Mouse (Mus musculus) ES-CJ7 (cell line): ENCODE measurements at regions not wholly inside any gene's neighbourhood (a gene's known extent, or its start where the extent isn't known, plus 50 kb on each side); places are given as distances from the start of the nearest gene placed in this dataset.

Experiments used
- DNase-seq: peaks from one replicate; pipeline ENCODE4 v3.0.0; 2011; ENCODE audit warnings: low read depth, low spot score

DNA sequence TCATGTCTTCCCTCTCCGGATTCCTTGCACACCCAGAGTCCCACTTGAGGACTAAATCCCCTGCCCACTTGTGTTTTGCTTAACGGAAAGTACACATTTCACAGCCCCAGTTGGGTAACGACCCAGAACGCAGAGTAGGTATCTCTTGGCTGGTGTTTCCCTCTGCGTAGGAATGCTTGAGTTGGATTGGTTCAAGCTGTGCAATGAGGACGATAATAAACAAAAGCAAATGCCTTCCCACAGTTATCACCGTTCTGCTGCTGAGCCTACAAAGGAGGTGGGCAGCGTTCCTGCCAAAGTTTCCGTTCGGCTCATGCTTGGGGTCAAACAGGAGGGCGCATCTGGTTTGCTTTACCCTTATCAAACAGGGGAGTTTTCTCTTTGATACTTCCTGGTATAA lies 212.3 kb upstream of the Sfrp2 start:
- DNase-seq, result no peak

GRCm38 (mm10) chr3:83556788-83557515 lies 209.2 kb upstream of the Sfrp2 start:
- no peak for DNase-seq

DNA sequence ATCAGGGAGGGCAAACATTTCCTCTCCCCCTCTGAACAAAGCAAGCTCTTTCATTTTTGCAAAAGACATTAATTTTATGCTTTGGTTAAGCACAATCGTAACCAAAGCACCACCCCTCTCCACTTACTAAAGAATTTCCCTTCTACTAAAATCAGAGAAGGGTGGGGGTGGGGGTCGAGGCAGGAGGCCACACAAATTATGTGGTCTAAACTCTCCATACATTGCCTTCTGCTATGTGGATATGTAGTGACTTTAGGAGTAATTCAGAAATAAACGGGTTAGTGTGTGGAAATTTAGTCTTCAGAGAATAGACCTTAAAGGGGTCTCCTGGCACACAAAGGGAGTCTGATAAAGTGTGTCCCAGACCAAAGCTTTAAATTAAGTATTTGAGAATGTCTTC lies 204.1 kb upstream of the Sfrp2 start:
- DNase-seq, result no peak

- DNase-seq, result no peak
Observed at GRCm38 (mm10) chr3:83575526-83575925, 190.6 kb upstream of the Sfrp2 start.

- no peak for DNase-seq
Observed at GRCm38 (mm10) chr3:83576155-83576554, 190.0 kb upstream of the Sfrp2 start.

- no peak for DNase-seq
Observed at GRCm38 (mm10) chr3:83580766-83581165, 185.4 kb upstream of the Sfrp2 start.

DNA sequence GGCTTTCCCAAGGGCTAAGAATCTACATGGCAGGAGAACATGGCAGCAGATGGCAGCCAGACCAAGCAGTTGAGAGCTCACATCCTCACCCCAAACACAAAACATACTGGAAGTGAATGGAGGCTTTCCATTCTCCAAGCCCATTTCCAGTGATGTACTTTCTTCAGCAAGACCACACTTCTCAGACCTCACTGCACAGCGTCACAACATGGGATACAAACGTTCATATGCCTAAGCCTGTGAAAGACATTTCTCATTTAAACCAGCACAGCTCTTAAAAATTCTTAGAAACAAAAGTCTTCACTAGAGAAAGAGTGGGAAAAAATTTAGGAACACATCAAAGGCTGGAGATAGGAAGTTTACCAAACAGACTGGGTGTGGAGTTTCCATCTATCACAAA lies 183.9 kb upstream of the Sfrp2 start:
- DNase-seq, result no peak

- peak; percentile 80 for DNase-seq
Observed at GRCm38 (mm10) chr3:83583071-83583672, 182.9 kb upstream of the Sfrp2 start.

DNA sequence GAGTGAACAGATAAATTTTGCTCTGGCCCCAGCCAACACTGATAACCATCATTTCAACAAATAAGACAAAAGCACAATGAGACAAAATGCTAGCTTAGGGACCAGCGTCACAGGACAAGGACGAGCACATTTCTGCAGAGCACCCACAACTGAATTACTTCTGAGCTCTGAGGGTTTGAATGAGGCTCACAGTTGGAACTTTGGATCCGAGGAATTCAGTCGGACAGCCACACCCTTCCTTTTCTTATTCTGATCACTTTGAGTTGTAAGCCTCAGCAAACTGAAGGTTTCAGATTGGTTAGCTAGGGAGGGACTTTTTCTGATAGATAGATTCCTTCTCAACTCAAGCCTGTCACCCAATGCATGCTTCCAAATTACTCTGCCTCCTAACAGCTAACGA lies 180.0 kb upstream of the Sfrp2 start:
- DNase-seq, result peak; percentile 94

DNA sequence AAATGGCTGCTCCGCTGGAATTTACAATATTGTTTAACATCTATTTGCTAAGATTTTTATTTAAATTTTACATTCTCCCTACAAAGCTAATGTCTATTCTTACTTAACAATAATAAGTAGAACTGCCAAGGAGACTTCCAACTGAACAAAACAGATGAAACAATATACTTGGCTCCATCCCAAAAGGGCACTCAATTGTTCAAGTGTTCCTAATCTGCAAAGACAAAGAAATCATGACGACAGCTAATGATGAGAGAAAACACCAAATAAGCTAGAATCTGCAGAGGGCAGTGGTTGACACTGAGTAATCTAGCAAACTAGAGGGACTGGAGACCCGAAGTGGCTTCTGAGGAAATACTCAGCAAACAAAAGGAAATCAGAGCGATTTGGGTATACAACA lies 179.6 kb upstream of the Sfrp2 start:
- peak; percentile 35 for DNase-seq

DNA sequence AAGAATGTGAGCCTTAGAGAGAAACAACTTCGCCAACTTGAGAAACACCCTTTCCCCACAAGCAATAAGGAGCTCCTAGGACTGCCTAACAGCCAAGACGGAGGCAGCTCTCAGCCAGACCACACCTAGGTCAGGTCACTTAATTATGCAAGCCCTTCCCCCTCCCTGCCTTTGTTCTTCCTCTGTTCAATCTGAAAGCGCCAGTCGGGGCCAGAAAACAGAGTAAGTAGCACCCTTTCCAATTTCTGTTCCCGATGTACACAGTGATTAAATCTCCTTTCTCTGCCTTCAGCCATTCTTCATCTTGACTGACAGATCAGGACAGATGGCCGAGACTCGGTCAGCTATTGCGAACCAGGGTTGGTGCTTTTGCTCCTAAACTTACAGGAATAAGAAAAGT lies 177.0 kb upstream of the Sfrp2 start:
- DNase-seq, result peak; percentile 90

GRCm38 (mm10) chr3:83591206-83591605 lies 174.9 kb upstream of the Sfrp2 start:
- DNase-seq, result no peak

DNA sequence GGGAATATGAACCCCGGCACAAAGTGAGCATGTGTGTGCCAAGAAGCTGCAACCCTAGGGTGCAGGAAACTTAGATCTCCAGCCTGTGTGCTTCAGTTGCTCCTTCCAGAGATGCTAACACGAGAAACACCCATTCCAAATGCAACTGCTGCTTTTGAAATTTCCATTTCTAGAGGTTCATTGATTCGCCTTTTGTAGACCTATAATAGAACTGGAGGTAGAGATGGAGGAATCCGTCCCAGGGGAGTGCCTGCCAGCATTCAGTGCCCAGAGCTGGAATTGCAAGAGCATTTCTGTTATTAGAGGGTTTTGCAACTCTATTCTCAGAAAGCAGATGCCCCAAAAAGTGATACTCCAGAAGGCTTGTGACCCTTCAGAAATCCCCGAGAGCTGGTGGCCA lies 172.8 kb upstream of the Sfrp2 start:
- no peak for DNase-seq

GRCm38 (mm10) chr3:83601506-83601905 lies 164.6 kb upstream of the Sfrp2 start:
- DNase-seq, result peak; percentile 35

- no peak for DNase-seq
Observed at GRCm38 (mm10) chr3:83609095-83609770, 156.9 kb upstream of the Sfrp2 start.

DNA sequence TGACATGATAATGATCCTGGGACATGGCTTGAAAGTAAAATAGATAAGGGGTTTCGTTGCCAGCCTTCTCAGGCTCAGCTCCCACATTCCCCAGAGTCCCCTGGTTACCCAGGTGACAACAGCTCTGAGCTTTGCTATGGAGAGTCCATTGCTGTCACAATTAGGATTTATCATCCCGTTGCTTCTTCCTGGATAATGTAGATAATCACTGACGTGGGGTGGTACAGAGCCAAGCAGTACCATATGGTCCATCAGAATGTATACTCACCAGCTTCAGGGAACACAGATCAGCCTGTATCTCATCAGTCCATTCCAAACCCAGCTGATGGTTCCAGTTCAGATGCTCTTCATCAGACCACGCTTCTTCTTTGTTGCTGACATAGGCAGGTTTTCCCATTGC lies 145.7 kb upstream of the Sfrp2 start:
- DNase-seq, result no peak

DNA sequence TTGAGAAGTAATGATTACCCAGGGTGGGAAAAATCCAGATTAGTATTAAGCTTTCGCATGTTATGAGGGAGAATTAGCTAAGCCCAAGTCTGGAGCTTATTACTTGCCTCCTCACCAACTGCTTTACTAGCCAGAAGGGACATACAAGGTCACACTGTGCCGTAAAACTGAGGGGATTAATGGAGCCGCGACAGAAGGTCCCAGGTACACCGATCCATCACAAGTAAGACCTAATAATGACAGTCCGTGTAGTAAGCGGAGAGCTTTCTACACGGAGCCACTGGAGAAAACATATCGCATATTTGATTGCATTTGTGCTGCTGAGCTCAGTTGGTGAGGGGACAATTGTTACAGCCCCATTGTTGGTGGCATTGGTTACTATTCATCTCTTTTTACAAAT lies 133.1 kb upstream of the Sfrp2 start:
- no peak for DNase-seq

DNA sequence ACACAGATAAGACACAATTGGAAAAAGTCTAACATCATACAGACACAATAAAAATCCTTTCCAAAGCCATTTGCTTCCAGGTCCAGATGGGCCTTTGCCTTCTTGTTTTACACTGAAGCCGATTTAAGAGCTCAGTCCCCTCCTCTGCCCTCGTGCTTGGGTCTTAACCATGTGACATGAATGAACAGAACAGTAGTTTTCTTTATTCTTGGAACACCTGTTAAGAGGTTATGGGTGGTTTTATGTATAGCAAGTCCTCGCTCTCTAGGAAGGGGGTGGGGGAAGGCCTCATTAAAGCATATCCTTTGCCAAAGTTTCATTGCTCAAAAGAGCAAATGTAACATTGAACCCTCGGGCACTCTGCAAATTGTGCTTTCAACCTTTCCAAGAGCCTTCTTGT lies 125.7 kb upstream of the Sfrp2 start:
- no peak for DNase-seq

- DNase-seq, result no peak
Observed at GRCm38 (mm10) chr3:83663716-83664115, 102.4 kb upstream of the Sfrp2 start.

GRCm38 (mm10) chr3:83676147-83676546 lies 90.0 kb upstream of the Sfrp2 start:
- DNase-seq, result no peak

GRCm38 (mm10) chr3:83686611-83687010 lies 79.5 kb upstream of the Sfrp2 start:
- no peak for DNase-seq

DNA sequence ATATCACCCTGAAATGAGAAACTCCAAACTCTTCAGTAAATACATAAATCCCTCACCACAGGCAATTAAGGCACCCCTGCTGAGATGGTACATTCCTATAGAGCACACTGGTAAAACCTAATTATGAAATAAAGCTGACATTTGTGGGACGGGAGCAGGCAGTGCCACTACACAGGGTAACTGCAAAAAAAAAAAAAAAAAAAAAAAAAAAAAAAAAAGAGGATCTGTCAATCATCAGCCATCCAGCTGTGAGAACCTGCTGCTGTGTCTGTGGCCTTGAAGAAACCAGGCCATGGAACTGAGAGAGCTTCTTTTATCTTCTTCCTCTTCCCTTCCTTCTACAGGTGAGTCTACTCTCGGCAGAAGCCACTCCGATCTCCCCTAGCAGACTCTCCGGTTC lies 78.6 kb upstream of the Sfrp2 start:
- no peak for DNase-seq
